Mouse (Mus musculus) thymus, adult 2 months (tissue): Measurements from ENCODE around the gene Ctf2. TPM values are rescaled to one million over a fixed set of nuclear protein-coding genes. Genes with fewer than 3 reads are reported as not detected.
A peak's percentile ranks its signal among the peaks of the same experiment; 100 is the strongest.

Experiments
- DNase-seq: peaks from one replicate; pipeline ENCODE4 v3.0.0; 2021
- H3K27ac ChIP-seq: fragments of 200-500 bp; 2 replicates; pipeline ENCODE4 v1.5.1; 2012; ENCODE audit warnings: low read length, control low read depth; ENCODE audit not compliant: control insufficient read depth, insufficient read depth
- H3K27me3 ChIP-seq: fragments of 200-500 bp; 2 replicates; pipeline ENCODE4 v1.6.1; 2012; ENCODE audit warnings: mild to moderate bottlenecking, low read length, moderate library complexity, mixed read lengths; ENCODE audit not compliant: control insufficient read depth, insufficient read depth
- H3K36me3 ChIP-seq: fragments of 200-500 bp; 2 replicates; pipeline ENCODE4 v1.6.1; 2012; ENCODE audit warnings: mild to moderate bottlenecking, low read length, moderate library complexity; ENCODE audit not compliant: control insufficient read depth, insufficient read depth
- H3K4me1 ChIP-seq: fragments of 200-500 bp; replicated peaks from 2 replicates; pipeline ENCODE4 v1.6.1; 2012; ENCODE audit warnings: low read length; ENCODE audit not compliant: control insufficient read depth, insufficient read depth
- H3K4me3 ChIP-seq: fragments of 200-500 bp; 2 replicates; pipeline ENCODE4 v1.5.1; 2012; ENCODE audit warnings: mild to moderate bottlenecking, low read length, control low read depth, moderate library complexity; ENCODE audit not compliant: control insufficient read depth, insufficient read depth
- CTCF ChIP-seq: fragments of 200-500 bp; IDR thresholded peaks from 2 replicates; pipeline ENCODE4 v1.5.1; 2012; ENCODE audit warnings: mild to moderate bottlenecking, control low read depth, low read length, moderate library complexity, borderline replicate concordance; ENCODE audit not compliant: control insufficient read depth, poor library complexity, insufficient read depth; ENCODE audit errors: extremely low read depth
- POLR2A ChIP-seq: fragments of 200-500 bp; IDR thresholded peaks from 2 replicates; pipeline ENCODE4 v1.6.1; 2012; ENCODE audit warnings: mild to moderate bottlenecking, low read length, control low read depth, moderate library complexity; ENCODE audit not compliant: control insufficient read depth, poor library complexity, insufficient read depth; ENCODE audit errors: extremely low read depth
- WGBS: fragments of 180-500 bp; shearing (Covaris S2); methylation state at CpG from one replicate; pipeline ENCODE4 v1.1.7; 2018; 5-methylcytosine and 5-hydroxymethylcytosine counted together
- polyA plus RNA-seq: library from polyadenylated mRNA; depleted of rRNA; stranded (reverse); fragments of >200 nt; gene quantifications from 2 replicates; pipeline ENCODE4 v1.2.3, GENCODE M21; 2012

Ctf2 gene
- polyA plus RNA-seq, 1 experiment, result not detected

DNA sequence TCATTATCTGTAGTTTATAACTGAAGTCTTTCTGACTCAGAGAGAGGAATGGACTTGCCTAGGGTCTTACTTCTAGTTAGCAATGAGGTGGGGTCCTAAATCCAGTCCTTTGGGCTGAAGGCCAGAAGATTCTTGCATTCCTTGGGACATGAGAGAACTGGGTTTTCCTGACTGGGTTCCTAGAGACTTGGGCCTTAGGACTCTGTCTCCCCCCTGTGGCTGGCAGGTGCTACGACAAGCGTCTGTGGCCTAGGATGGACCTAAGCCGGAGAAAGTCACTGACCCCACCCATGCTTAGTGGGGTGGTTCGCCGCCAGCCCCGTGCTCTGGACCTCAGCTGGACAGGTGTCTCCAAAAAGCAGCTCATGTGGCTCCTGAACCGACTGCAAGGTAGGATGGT, 29.1 kb upstream of the Ctf2 start:
- Histone ChIP-seq H3K4me1 (no peaks in the 10 kb centered on the region), H3K36me3 (peaks cover 5% of the 10 kb centered on the region; the same call in 1 of the 2 replicates), H3K4me3 (no peak overlapping the region), H3K27ac (no peak overlapping the region), H3K27me3 (no peaks in the 10 kb centered on the region)
- peak; percentile 88; the same call in 1 of the 2 replicates for TF ChIP-seq CTCF
- no peak for TF ChIP-seq POLR2A
- WGBS, result 32% methylated on average over 7 of the region's 7 CpGs
- DNase-seq, result peak; percentile 65

GRCm38 (mm10) chr7:127760478-127760877, 28.5 kb upstream of the Ctf2 start:
- 92% methylated on average over 3 of the region's 3 CpGs for WGBS
- H3K27me3 ChIP-seq, result no peaks in the 10 kb centered on the region
- no peak overlapping the region for H3K4me3 ChIP-seq
- no peak for TF ChIP-seq POLR2A
- TF ChIP-seq CTCF, result no peak
- no peaks in the 10 kb centered on the region for H3K4me1 ChIP-seq
- peaks cover 5% of the 10 kb centered on the region; the same call in 1 of the 2 replicates for H3K36me3 ChIP-seq
- H3K27ac ChIP-seq, result no peak overlapping the region
- no peak for DNase-seq

DNA sequence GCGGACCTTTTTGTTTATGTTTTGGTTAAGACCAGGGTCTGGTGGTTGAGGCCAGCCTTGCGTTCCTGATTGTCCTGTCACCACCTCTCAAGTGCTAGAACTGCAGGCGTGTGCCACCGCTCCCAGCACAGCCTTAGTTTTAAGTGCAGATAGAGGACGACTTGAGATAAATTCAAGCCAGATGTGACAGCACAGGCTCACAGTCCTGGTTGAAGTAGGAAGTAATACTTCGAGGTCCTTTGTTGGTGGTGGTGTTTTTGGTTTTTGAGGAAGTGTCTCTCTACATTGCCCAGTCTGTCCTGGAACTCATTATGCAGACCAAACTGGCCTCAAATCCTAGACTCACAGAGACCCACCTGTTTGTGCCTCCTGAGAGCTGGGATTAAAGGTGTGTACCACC, 27.8 kb upstream of the Ctf2 start:
- DNase-seq, result no peak
- H3K4me3 ChIP-seq, result no peak overlapping the region
- peaks cover 5% of the 10 kb centered on the region; the same call in 1 of the 2 replicates for H3K36me3 ChIP-seq
- TF ChIP-seq POLR2A (no peak), CTCF (no peak)
- no peaks in the 10 kb centered on the region for H3K4me1 ChIP-seq
- H3K27me3 ChIP-seq, result no peaks in the 10 kb centered on the region
- no peak overlapping the region for H3K27ac ChIP-seq
- WGBS, result 59% methylated on average over 6 of the region's 6 CpGs

DNA sequence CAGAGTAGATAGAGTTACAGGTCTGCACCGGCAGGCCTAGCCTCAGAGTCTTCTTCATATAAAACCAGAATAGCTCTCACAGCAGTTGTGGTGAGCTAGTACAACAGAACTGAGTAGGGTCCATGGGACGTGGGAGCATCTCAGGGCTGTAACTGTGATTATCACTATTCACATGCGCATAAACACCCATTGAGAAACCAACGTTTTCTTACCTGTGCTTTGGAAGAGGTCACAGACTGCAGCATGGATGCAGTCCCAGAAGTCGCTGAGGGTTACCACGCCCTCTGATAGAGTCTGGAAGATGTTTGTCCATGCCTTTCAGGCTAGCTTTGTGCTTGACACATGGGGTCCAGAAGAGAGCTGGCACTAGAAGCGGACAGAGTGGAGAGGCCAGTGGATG, 21.8 kb upstream of the Ctf2 start:
- no peak for TF ChIP-seq CTCF
- no peak for TF ChIP-seq POLR2A
- no peak overlapping the region for H3K4me3 ChIP-seq
- no peak for DNase-seq
- 96% methylated on average over 7 of the region's 7 CpGs for WGBS
- H3K36me3 ChIP-seq, result peaks cover 13% of the 10 kb centered on the region; the same call in 1 of the 2 replicates
- no peak overlapping the region for H3K27ac ChIP-seq
- H3K27me3 ChIP-seq, result no peaks in the 10 kb centered on the region
- H3K4me1 ChIP-seq, result no peaks in the 10 kb centered on the region

GRCm38 (mm10) chr7:127753158-127753557, 21.2 kb upstream of the Ctf2 start:
- Histone ChIP-seq H3K4me1 (no peaks in the 10 kb centered on the region), H3K27me3 (no peaks in the 10 kb centered on the region), H3K4me3 (no peak overlapping the region), H3K36me3 (peaks cover 13% of the 10 kb centered on the region; the same call in 1 of the 2 replicates), H3K27ac (no peak overlapping the region)
- WGBS, result 89% methylated on average over 5 of the region's 5 CpGs
- TF ChIP-seq CTCF (no peak), POLR2A (no peak)
- DNase-seq, result no peak

DNA sequence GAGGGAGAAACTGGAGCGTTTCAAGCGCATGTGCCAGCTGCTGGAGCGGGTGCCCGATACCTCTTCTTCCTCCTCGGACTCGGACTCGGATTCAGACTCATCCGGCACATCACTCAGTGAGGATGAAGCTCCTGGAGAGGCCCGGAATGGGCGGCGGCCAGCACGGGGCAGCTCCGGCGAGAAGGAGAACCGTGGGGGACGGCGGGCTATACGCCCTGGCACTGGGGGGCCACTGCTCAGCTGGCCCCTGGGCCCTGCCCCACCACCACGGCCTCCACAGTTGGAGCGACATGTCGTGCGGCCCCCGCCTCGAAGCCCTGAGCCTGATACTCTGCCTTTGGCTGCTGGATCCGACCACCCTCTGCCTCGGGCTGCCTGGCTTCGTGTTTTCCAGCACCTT, 20.1 kb upstream of the Ctf2 start:
- no peak for TF ChIP-seq CTCF
- peaks cover 13% of the 10 kb centered on the region; the same call in 1 of the 2 replicates for H3K36me3 ChIP-seq
- 97% methylated on average over 27 of the region's 27 CpGs for WGBS
- peaks cover under 1% of the 10 kb centered on the region; the same call in 1 of the 2 replicates for H3K4me1 ChIP-seq
- DNase-seq, result no peak
- no peak overlapping the region for H3K27ac ChIP-seq
- H3K4me3 ChIP-seq, result no peak overlapping the region
- H3K27me3 ChIP-seq, result no peaks in the 10 kb centered on the region

GRCm38 (mm10) chr7:127751619-127752018, 19.7 kb upstream of the Ctf2 start:
- Histone ChIP-seq H3K36me3 (peaks cover 13% of the 10 kb centered on the region; the same call in 1 of the 2 replicates), H3K27ac (no peak overlapping the region), H3K4me3 (no peak overlapping the region), H3K4me1 (peaks cover 5% of the 10 kb centered on the region), H3K27me3 (no peaks in the 10 kb centered on the region)
- 97% methylated on average over 5 of the region's 5 CpGs for WGBS
- TF ChIP-seq CTCF (no peak), POLR2A (no peak)
- DNase-seq, result no peak
